Mouse (Mus musculus) bone marrow, adult 2 months (tissue): ENCODE results near the gene Grpel1. TPM values are rescaled to one million over a fixed set of nuclear protein-coding genes. Genes with fewer than 3 reads are reported as not detected.
A peak's percentile ranks its signal among the peaks of the same experiment; 100 is the strongest.

Experiments
- H3K27ac ChIP-seq: fragments of 200-500 bp; 2 replicates; pipeline ENCODE4 v1.5.1; 2012; ENCODE audit warnings: low read depth, mild to moderate bottlenecking, control low read depth, inconsistent platforms, low read length; ENCODE audit not compliant: control insufficient read depth, poor library complexity, insufficient read depth
- H3K4me1 ChIP-seq: fragments of 200-500 bp; 2 replicates; pipeline ENCODE4 v1.6.1; 2011; ENCODE audit warnings: low read length; ENCODE audit not compliant: control insufficient read depth, insufficient read depth
- H3K4me3 ChIP-seq: fragments of 200-500 bp; replicated peaks from 2 replicates; pipeline ENCODE3; 2011; ENCODE audit warnings: mild to moderate bottlenecking, low read depth, low read length, control low read depth; ENCODE audit not compliant: control insufficient read depth
- CTCF ChIP-seq: fragments of 200-500 bp; IDR thresholded peaks from 2 replicates; pipeline ENCODE4 v1.5.1; 2011; ENCODE audit warnings: low read length, control low read depth; ENCODE audit not compliant: control insufficient read depth, insufficient read depth
- POLR2A ChIP-seq: fragments of 200-500 bp; IDR thresholded peaks from 2 replicates; pipeline ENCODE4 v1.6.1; 2011; ENCODE audit warnings: low read depth, mild to moderate bottlenecking, control low read depth, low read length, borderline replicate concordance; ENCODE audit not compliant: control insufficient read depth
- WGBS: fragments of 180-500 bp; shearing (Covaris S2); methylation state at CpG from one replicate; pipeline ENCODE4 v1.1.7; 2018; 5-methylcytosine and 5-hydroxymethylcytosine counted together
- polyA plus RNA-seq: library from polyadenylated mRNA; stranded (reverse); fragments of >200 nt; gene quantifications from 2 replicates; pipeline ENCODE4 v1.2.4, GENCODE M21; 2011; ENCODE audit warnings: low replicate concordance; ENCODE audit not compliant: missing spikeins, insufficient read depth, insufficient read length

Gene Grpel1
- polyA plus RNA-seq = 5.7 and 13.3 TPM in 2 replicates

GRCm38 (mm10) chr5:36464709-36465661 is at the start of gene Grpel1:
Gene Grpel1, plus strand, starts transcription at chr5:36464998.
- WGBS = under 1% methylated on average over 68 of the region's 68 CpGs
- H3K27ac ChIP-seq = peak within 1 kb of the TSS; percentile 54
- H3K4me1 ChIP-seq = peaks cover 3% of the 10 kb centered on the region; the same call in 1 of the 2 replicates
- peak; percentile 60; the same call in 1 of the 2 replicates for TF ChIP-seq POLR2A
- no peak for TF ChIP-seq CTCF
- peak within 1 kb of the TSS; percentile 96 for H3K4me3 ChIP-seq

- TF ChIP-seq CTCF = no peak
- no peak for TF ChIP-seq POLR2A
- 70% methylated on average over 3 of the region's 3 CpGs for WGBS
- H3K27ac ChIP-seq = no peak overlapping the region
- no peak overlapping the region for H3K4me3 ChIP-seq
- H3K4me1 ChIP-seq = no peaks in the 10 kb centered on the region
Observed at GRCm38 (mm10) chr5:36419861-36420260, 44.9 kb upstream of the Grpel1 start.

- TF ChIP-seq CTCF (no peak), POLR2A (no peak)
- Histone ChIP-seq H3K27ac (no peak overlapping the region), H3K4me3 (no peak overlapping the region), H3K4me1 (no peaks in the 10 kb centered on the region)
Observed at GRCm38 (mm10) chr5:36422689-36423088, 42.1 kb upstream of the Grpel1 start.

GRCm38 (mm10) chr5:36424676-36425075 is 40.1 kb upstream of the Grpel1 start:
- H3K4me1 ChIP-seq = no peaks in the 10 kb centered on the region
- H3K4me3 ChIP-seq = no peak overlapping the region
- no peak for TF ChIP-seq POLR2A
- no peak for TF ChIP-seq CTCF
- no peak overlapping the region for H3K27ac ChIP-seq

GRCm38 (mm10) chr5:36426404-36426803 is 38.4 kb upstream of the Grpel1 start:
- 30% methylated on average over 5 of the region's 5 CpGs for WGBS
- H3K27ac ChIP-seq = no peak overlapping the region
- TF ChIP-seq CTCF (no peak), POLR2A (no peak)

GRCm38 (mm10) chr5:36427831-36428230 is 37.0 kb upstream of the Grpel1 start:
- TF ChIP-seq POLR2A (no peak), CTCF (no peak)
- 26% methylated on average over 11 of the region's 11 CpGs for WGBS
- Histone ChIP-seq H3K27ac (no peak overlapping the region), H3K4me3 (no peak overlapping the region), H3K4me1 (no peaks in the 10 kb centered on the region)

More at GRCm38 (mm10) chr5:36426404-36426803, 38.4 kb upstream of the Grpel1 start:
- no peak overlapping the region for H3K4me3 ChIP-seq
- H3K4me1 ChIP-seq = no peaks in the 10 kb centered on the region

GRCm38 (mm10) chr5:36429551-36429950 is 35.2 kb upstream of the Grpel1 start:
- 79% methylated on average over 3 of the region's 3 CpGs for WGBS
- no peak for TF ChIP-seq POLR2A
- H3K4me3 ChIP-seq = no peak overlapping the region
- H3K27ac ChIP-seq = no peak overlapping the region
- no peaks in the 10 kb centered on the region for H3K4me1 ChIP-seq

- Histone ChIP-seq H3K4me3 (no peak overlapping the region), H3K27ac (no peak overlapping the region), H3K4me1 (peaks cover 1% of the 10 kb centered on the region)
- TF ChIP-seq CTCF (no peak), POLR2A (no peak)
- 62% methylated on average over 2 of the region's 2 CpGs for WGBS
Observed at GRCm38 (mm10) chr5:36431711-36432110, 33.1 kb upstream of the Grpel1 start.
